Mouse (Mus musculus) frontal cortex, adult 2 months (tissue): ENCODE results near the gene Gm609. TPM values are rescaled to one million over a fixed set of nuclear protein-coding genes. Genes with fewer than 3 reads are reported as not detected.

Experiments used
- DNase-seq, 2 experiments: peaks; one replicate each; pipeline ENCODE4 v3.0.0; 2022; ENCODE audit warnings: low spot score in 1 of 2; ENCODE audit errors: extremely low spot score in 1 of 2
- polyA plus RNA-seq: library from polyadenylated mRNA; depleted of rRNA; stranded (reverse); fragments of >200 nt; gene quantifications from 2 replicates; pipeline ENCODE4 v1.2.3, GENCODE M21; 2012

Gene Gm609
- polyA plus RNA-seq, 1 experiment, result 0.50 TPM

- no peak for DNase-seq
Observed at GRCm38 (mm10) chr16:45399411-45399810, 93.4 kb downstream of the Gm609 start.

- no peak for DNase-seq
Observed at GRCm38 (mm10) chr16:45397440-45397839, 95.3 kb downstream of the Gm609 start.

GRCm38 (mm10) chr16:45392246-45392645, 100.5 kb downstream of the Gm609 start:
- no peak for DNase-seq

GRCm38 (mm10) chr16:45391680-45392079, 101.1 kb downstream of the Gm609 start:
- DNase-seq, result no peak

GRCm38 (mm10) chr16:45390286-45390956, 102.3 kb downstream of the Gm609 start:
- DNase-seq, result no peak

- no peak for DNase-seq
Observed at GRCm38 (mm10) chr16:45389833-45390232, 102.9 kb downstream of the Gm609 start.

GRCm38 (mm10) chr16:45389041-45389440, 103.7 kb downstream of the Gm609 start:
- DNase-seq, result no peak

- DNase-seq, result no peak
Observed at GRCm38 (mm10) chr16:45381811-45382210, 111.0 kb downstream of the Gm609 start.

- DNase-seq, result no peak
Observed at GRCm38 (mm10) chr16:45378959-45379358, 113.8 kb downstream of the Gm609 start.

- no peak for DNase-seq
Observed at GRCm38 (mm10) chr16:45378147-45378943, 114.4 kb downstream of the Gm609 start.

- DNase-seq, result no peak
Observed at GRCm38 (mm10) chr16:45377332-45377731, 115.4 kb downstream of the Gm609 start.

- no peak for DNase-seq
Observed at GRCm38 (mm10) chr16:45376812-45377211, 116.0 kb downstream of the Gm609 start.

GRCm38 (mm10) chr16:45376294-45376693, 116.5 kb downstream of the Gm609 start:
- peak in 1 of 2 experiments; percentile 11 for DNase-seq

- DNase-seq, result no peak
Observed at GRCm38 (mm10) chr16:45375506-45376225, 117.1 kb downstream of the Gm609 start.

- no peak for DNase-seq
Observed at GRCm38 (mm10) chr16:45374074-45374473, 118.7 kb downstream of the Gm609 start.

GRCm38 (mm10) chr16:45371076-45371475, 121.7 kb downstream of the Gm609 start:
- DNase-seq, result no peak

- no peak for DNase-seq
Observed at GRCm38 (mm10) chr16:45369285-45369965, 123.3 kb downstream of the Gm609 start.

GRCm38 (mm10) chr16:45366111-45366510, 126.7 kb downstream of the Gm609 start:
- DNase-seq, result no peak

GRCm38 (mm10) chr16:45365353-45365752, 127.4 kb downstream of the Gm609 start:
- no peak for DNase-seq

GRCm38 (mm10) chr16:45364627-45365026, 128.1 kb downstream of the Gm609 start:
- no peak for DNase-seq
